Mouse (Mus musculus) erythroblast, embryonic 14.5 days (primary cell): ENCODE measurements around the gene Ralgps2. TPM values are rescaled to one million over a fixed set of nuclear protein-coding genes. Genes with fewer than 3 reads are reported as not detected.

Experiments
- H3K27me3 ChIP-seq: 2 replicates; pipeline ENCODE4 v1.6.1; 2012; ENCODE audit warnings: inconsistent platforms; ENCODE audit not compliant: control insufficient read depth
- H3K36me3 ChIP-seq: 2 replicates; pipeline ENCODE4 v1.6.1; 2012; ENCODE audit warnings: mild to moderate bottlenecking, inconsistent platforms; ENCODE audit not compliant: control insufficient read depth
- H3K4me1 ChIP-seq: 2 replicates; pipeline ENCODE4 v1.6.1; 2012; ENCODE audit warnings: inconsistent platforms; ENCODE audit not compliant: control insufficient read depth
- H3K4me3 ChIP-seq: replicated peaks from 2 replicates; pipeline ENCODE3; 2012; ENCODE audit warnings: moderate library complexity, mild to moderate bottlenecking, inconsistent platforms
- H3K9me3 ChIP-seq: 2 replicates; pipeline ENCODE4 v1.6.1; 2012; ENCODE audit warnings: low read length, inconsistent platforms, mixed read lengths; ENCODE audit not compliant: control insufficient read depth
- GATA1 ChIP-seq: IDR thresholded peaks from 2 replicates; pipeline ENCODE4 v1.6.1; 2012; ENCODE audit warnings: low read length, inconsistent platforms, mixed read lengths
- TAL1 ChIP-seq: IDR thresholded peaks from 3 replicates; pipeline ENCODE4 v1.6.1; 2012; ENCODE audit warnings: low read length, inconsistent platforms, mixed read lengths
- polyA plus RNA-seq: library from polyadenylated mRNA; stranded (reverse); fragments of >175 nt; gene quantifications from 2 replicates; pipeline ENCODE4 v1.2.3, GENCODE M21; 2012

The Ralgps2 gene
- polyA plus RNA-seq, 1 experiment = 0.32 TPM

DNA sequence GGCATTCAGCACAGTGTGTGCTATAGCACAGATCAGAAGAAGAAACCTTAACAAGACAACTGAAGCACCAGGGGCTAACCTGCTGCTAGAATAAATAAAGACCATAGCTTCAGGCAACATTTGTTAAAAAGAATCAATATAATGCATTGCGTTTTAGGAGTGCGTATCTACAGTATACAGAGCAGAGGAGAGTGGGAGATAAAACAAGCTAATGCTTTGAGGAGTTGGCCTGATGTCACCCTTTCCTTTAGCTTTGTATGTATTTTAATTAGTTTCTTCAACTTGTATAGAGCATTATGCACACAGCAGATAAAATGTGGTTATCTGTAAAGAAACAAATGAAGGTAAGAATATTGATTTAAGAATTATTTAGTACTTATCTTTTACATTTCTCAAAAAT is 82.8 kb downstream of the Ralgps2 start:
- H3K4me3 ChIP-seq = no peak overlapping the region
- H3K27me3 ChIP-seq = no peaks in the 10 kb centered on the region
- H3K36me3 ChIP-seq = no peaks in the 10 kb centered on the region
- TF ChIP-seq TAL1 (no peak), GATA1 (no peak)
- H3K4me1 ChIP-seq = peaks cover 8% of the 10 kb centered on the region
- no peaks in the 10 kb centered on the region for H3K9me3 ChIP-seq

DNA sequence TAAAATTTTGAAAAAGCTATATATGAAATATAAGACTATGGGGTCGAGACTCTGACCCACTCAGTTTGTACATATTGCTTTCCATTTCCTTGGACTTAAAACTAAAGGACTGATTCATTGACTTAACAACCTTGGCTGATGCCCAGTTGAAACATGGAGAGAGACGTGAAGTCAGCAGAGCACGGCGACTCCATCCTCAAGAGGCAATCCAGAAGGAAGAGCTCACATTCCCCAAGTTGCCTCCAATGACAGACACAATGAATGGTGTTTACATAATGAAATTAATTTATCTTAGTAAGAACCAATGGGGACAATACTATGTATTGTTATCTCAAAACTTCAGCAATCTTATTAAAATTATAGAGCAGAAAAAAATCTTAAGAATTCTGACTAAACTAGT is 84.9 kb downstream of the Ralgps2 start:
- no peaks in the 10 kb centered on the region for H3K27me3 ChIP-seq
- H3K9me3 ChIP-seq = no peaks in the 10 kb centered on the region
- no peaks in the 10 kb centered on the region for H3K36me3 ChIP-seq
- TF ChIP-seq GATA1 (no peak), TAL1 (no peak)
- peaks cover 6% of the 10 kb centered on the region for H3K4me1 ChIP-seq
- H3K4me3 ChIP-seq = no peak overlapping the region

DNA sequence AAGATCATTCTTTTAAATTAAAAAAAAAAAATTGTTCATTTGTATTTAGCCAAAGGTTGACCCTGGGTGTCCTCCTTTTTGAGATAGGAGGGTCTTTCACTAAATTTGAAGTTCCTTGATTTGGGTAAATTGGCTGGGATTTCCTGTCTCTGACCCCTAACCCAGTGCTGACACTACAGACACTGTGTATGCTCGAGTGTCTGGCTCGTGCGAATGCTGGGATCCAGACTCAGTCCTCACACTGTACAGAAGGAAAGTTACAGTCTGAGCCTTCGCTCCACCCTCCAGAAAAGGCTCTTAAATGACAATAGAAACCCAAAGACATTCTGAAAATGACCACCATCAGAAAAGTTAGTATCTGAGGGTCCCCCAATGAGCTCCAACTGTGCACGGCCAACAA is 86.6 kb downstream of the Ralgps2 start:
- TF ChIP-seq GATA1 = no peak
- no peak for TF ChIP-seq TAL1

DNA sequence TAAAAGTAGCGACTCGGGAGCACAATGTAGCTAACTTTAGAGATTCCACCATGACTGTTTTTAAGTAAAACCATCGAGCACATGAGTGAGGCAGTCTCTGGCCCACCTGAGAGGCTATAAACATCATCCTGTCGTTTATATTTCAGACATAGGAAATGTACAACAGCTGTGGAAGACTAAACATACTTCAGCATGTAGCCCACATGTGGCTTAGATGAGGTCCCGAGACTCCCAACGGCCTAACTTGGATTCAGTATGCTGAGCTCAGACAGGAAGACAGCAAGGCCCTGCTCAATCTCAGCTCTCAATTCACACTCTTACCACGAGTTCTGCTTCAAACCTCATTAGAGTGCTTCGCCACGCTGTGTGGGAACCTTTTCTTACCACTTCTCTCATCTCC is 87.0 kb downstream of the Ralgps2 start:
- H3K36me3 ChIP-seq = no peaks in the 10 kb centered on the region
- TF ChIP-seq TAL1 (no peak), GATA1 (no peak)

More for the DNA sequence above, 86.6 kb downstream of the Ralgps2 start:
- Histone ChIP-seq H3K36me3 (no peaks in the 10 kb centered on the region), H3K27me3 (no peaks in the 10 kb centered on the region), H3K4me3 (no peak overlapping the region), H3K4me1 (peaks cover 6% of the 10 kb centered on the region), H3K9me3 (no peaks in the 10 kb centered on the region)

DNA sequence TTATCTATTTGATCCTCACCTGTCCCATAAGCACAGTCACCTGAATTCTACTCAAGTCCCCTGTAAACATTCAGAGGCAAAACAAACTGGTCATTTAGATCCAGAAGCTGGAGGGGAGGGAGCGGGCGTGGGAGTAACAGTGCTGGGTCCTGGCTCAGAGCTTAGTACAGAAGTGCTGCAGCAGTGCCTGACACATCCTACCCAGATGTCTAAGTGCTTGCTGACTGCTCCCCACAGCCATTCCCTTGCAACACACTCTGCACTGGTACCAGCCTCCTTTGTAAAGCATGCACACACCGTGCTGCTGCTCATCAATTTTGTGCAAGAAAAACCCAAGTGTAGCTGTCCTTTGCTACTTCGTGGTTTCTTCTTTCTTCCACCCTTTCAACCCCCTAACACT is 92.3 kb downstream of the Ralgps2 start:
- Histone ChIP-seq H3K4me3 (no peak overlapping the region), H3K4me1 (peaks cover 2% of the 10 kb centered on the region; the same call in 1 of the 2 replicates), H3K36me3 (no peaks in the 10 kb centered on the region), H3K9me3 (no peaks in the 10 kb centered on the region), H3K27me3 (no peaks in the 10 kb centered on the region)
- TF ChIP-seq GATA1 (no peak), TAL1 (no peak)

More for the DNA sequence above, 87.0 kb downstream of the Ralgps2 start:
- peaks cover 6% of the 10 kb centered on the region for H3K4me1 ChIP-seq
- no peaks in the 10 kb centered on the region for H3K27me3 ChIP-seq
- no peak overlapping the region for H3K4me3 ChIP-seq
- no peaks in the 10 kb centered on the region for H3K9me3 ChIP-seq

DNA sequence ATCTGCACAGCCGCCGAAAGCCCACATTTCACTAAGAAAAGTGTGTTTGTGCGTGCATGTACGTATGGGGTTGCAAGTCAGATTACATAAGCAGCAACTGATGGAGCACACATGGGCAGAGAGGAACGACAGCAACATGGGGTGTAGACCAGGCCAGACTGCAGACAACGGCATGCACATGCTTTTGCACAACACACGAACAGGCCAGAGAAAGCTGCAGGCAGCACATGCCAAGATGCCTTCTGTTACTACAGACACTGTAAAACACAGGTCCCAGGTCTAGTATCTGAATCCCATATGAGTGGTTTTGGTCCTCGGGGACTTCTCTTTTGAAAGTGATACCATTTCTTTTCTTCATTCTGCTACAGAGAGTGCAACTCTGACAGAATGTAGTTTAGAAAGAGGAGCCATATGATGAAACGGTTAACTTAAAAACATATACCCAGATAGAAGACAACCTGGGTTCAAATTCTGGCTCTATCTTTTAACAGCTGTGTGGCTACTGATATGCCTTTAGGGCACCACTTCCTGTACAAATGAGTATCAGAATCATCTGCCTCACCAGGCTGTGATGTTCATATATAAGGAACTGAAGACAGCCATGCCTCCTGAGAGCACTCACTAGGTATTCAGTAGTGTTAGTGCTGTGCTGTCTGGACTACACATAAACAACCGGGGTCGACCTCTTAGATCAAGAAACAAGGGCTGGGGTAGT is 97.6 kb downstream of the Ralgps2 start:
- H3K4me3 ChIP-seq = no peak overlapping the region
- TF ChIP-seq GATA1 = no peak
- no peak for TF ChIP-seq TAL1
- no peaks in the 10 kb centered on the region for H3K9me3 ChIP-seq
- H3K4me1 ChIP-seq = peaks cover 5% of the 10 kb centered on the region; the same call in 1 of the 2 replicates
- H3K27me3 ChIP-seq = no peaks in the 10 kb centered on the region
- no peaks in the 10 kb centered on the region for H3K36me3 ChIP-seq

DNA sequence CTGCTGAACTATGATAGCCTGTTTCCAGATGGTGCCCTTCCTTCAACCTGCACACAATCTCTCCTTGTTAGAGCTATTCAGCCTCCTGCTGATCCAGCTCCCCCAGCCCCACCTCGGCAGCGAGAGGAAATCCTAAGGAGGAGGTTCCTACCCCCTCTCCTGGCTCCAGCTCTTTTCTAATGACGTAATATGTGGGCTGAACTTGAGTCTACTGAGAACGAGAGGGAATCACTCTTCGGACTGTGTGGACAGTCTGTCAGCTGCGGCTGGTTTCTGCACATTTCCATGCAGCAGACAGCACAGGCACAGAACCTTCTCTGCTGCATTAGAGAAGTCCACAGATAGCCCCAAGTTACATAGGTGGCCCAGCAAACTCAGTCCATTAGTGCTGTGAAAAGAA is 100.7 kb downstream of the Ralgps2 start:
- Histone ChIP-seq H3K4me3 (no peak overlapping the region), H3K4me1 (peaks cover 5% of the 10 kb centered on the region; the same call in 1 of the 2 replicates), H3K36me3 (no peaks in the 10 kb centered on the region), H3K27me3 (no peaks in the 10 kb centered on the region), H3K9me3 (no peaks in the 10 kb centered on the region)
- TF ChIP-seq TAL1 (no peak), GATA1 (no peak)

DNA sequence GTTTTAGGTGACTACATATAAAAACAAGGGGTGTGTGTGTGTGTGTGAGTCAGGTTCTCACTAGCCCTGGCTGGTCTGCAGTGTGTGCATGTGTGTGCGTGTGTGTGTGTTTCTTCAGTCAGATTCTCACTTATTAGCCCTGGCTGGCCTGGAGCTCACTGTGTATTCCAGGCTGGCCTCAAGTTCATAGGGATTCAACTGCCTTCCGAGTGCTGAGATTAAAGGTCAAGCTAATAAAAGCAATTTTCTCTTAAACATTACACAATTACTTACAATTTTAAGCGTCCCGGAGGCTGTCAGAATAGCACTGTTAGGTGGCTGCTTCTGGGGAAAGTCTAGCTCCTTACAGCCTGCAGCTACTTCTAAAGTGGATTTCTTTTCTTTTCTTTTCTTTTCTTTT is 101.2 kb downstream of the Ralgps2 start, which contains the start of gene Angptl1:
Gene Angptl1, plus strand, starts transcription at position 386 of the 400 bp plus-strand sequence.
- TF ChIP-seq GATA1 = no peak
- TF ChIP-seq TAL1 = no peak
- Histone ChIP-seq H3K4me1 (peaks cover 5% of the 10 kb centered on the region; the same call in 1 of the 2 replicates), H3K27me3 (no peaks in the 10 kb centered on the region), H3K4me3 (no peak within 1 kb of the TSS), H3K36me3 (no peaks in the 10 kb centered on the region), H3K9me3 (no peaks in the 10 kb centered on the region)

DNA sequence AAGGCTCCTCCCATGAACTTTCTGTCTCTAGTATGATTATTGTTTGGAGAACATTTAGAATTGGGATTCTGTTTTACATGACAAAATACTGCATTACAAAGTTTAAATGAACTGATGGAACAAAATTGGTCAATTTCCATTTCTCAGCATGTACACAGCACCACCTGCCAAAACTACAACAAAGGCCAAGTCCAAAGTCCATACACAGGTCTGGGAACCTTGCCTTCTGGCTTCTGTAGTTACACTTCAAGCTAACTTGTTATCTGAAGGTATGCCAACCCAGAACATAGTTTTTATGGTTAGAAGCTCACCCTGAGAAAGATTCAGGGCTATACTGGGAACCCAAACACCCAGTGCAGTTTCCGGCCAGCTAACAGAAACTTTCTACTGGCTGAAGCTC is 120.2 kb downstream of the Ralgps2 start:
- H3K36me3 ChIP-seq = peaks cover 9% of the 10 kb centered on the region
- TF ChIP-seq TAL1 (no peak), GATA1 (no peak)
- H3K4me1 ChIP-seq = no peaks in the 10 kb centered on the region

More for the DNA sequence above, 120.2 kb downstream of the Ralgps2 start:
- Histone ChIP-seq H3K4me3 (no peak overlapping the region), H3K9me3 (no peaks in the 10 kb centered on the region), H3K27me3 (no peaks in the 10 kb centered on the region)
